10 mouse cellular contexts compared by ENCODE assay signal in the genomic region with DNA sequence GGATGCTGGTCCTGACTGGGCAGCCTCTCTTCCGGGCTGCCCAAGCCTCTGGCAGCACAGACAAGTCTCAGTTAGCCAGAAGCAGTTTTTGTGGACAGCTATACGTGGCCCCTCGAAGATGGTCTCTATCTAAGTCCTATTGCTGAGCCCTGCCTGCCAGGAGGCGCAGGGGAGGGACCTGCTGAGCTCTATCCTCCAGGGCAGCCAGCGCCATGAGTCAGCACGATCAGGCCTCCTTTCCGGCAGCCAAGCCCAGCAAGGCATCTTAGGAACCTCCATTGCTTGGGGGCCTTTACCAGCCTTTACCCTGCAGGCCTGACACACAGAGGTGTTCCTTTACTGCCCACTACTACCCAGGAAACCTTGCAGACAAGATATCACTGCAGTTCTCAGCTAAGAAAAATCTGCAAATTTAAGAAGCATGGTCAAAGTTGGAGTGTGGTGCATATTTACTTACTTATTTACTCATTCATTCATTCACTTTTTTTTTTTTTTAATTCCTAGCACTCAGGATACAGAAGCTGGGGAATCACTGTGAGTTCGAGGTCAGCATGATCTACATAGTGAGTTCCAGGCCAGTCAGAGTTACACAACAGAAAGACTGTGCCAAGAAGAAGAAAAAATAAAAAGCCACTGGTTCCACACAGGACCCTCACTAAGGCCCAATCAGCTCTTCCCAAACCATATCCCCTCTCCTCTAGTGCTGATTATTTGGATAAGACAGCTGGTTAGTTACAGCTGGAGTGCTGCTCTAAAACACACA. TPM values are rescaled to one million over a fixed set of nuclear protein-coding genes. Genes with fewer than 3 reads are reported as not detected.
DNase-seq lines count a peak whose midpoint lies in the region; ATAC-seq and TF ChIP-seq lines count a peak whose summit lies in the region.
"Had no signal": no experiment of that assay in that cellular context is flagged by ENCODE, and none has a peak within 500 bp of the region (broad histone marks: within the 10 kb centered on the region; RNA-seq: fewer than 3 reads in every experiment).

No protein-coding gene starts in this region.

- ATAC-seq in monocyte, adult 5-6 weeks (replicated peaks; ENCODE audit: insufficient number of reproducible peaks, low FRiP score, low TSS enrichment, poor library complexity, severe bottlenecking) = no peak

- H3K9me3 ChIP-seq in MEL (replicated peaks; ENCODE audit: insufficient read depth, low read length) = no peaks in the 10 kb centered on the region
- H3K9me3 ChIP-seq in erythroblast, embryonic 14.5 days (ENCODE audit: control insufficient read depth, low read length) = no peaks in the 10 kb centered on the region
- H3K9me3 ChIP-seq: limb, embryonic 15.5 days had no signal

- H3K9ac ChIP-seq in MEL (ENCODE audit: control insufficient read depth, low read depth, low read length, poor library complexity, severe bottlenecking) = peak overlapping the region; percentile 48
- H3K9ac ChIP-seq: limb, embryonic 15.5 days had no signal

- no peak for TF ChIP-seq RAD21 in MEL (IDR thresholded peaks at IDR 0.05; ENCODE audit: low read depth, low read length)

- 36% methylated on average over 8 of the region's 8 CpGs for WGBS in macrophage (ENCODE audit: missing documents)

- DNase-seq in heart, adult 11 months = peak; percentile 94
- DNase-seq in heart, postnatal 4 days = no peak
- peak; percentile 88 for DNase-seq in MEL (ENCODE audit: low read depth, low spot score)
- DNase-seq in cerebellum, adult 11 months = no peak
- no peak for DNase-seq in lung, adult 18-20 months

- H3K27me3 ChIP-seq in MEL (ENCODE audit: control insufficient read depth in 1 of 2, insufficient read depth in 2 of 2, low read length in 2 of 2) = no peaks in the 10 kb centered on the region
- no peaks in the 10 kb centered on the region for H3K27me3 ChIP-seq in erythroblast, embryonic 14.5 days (ENCODE audit: control insufficient read depth)
- H3K27me3 ChIP-seq: limb, embryonic 15.5 days had no signal

- peaks cover 8 to 47% of the 10 kb centered on the region in 2 experiments; a peak in 3 of 4 replicates for H3K36me3 ChIP-seq in MEL (ENCODE audit: control insufficient read depth in 1 of 2, insufficient read depth in 2 of 2, low read length in 2 of 2)
- peaks cover 99% of the 10 kb centered on the region for H3K36me3 ChIP-seq in erythroblast, embryonic 14.5 days (ENCODE audit: control insufficient read depth)
- peaks cover 38% of the 10 kb centered on the region for H3K36me3 ChIP-seq in macrophage (ENCODE audit: inconsistent target)

- TF ChIP-seq POLR2A in MEL (IDR thresholded peaks at IDR 0.05; ENCODE audit: control insufficient read depth in 1 of 2, insufficient read depth in 1 of 2, low read depth in 1 of 2, low read length in 2 of 2, poor library complexity in 1 of 2) = peak in 1 of 2 experiments; percentile 49; a peak in 1 of 4 replicates

- H3K4me1 ChIP-seq in MEL (ENCODE audit: control insufficient read depth in 1 of 2, insufficient read depth in 2 of 2, low read length in 2 of 2) = peaks cover 9 to 48% of the 10 kb centered on the region in 2 experiments
- H3K4me1 ChIP-seq in erythroblast, embryonic 14.5 days (ENCODE audit: control insufficient read depth) = peaks cover 85% of the 10 kb centered on the region
- H3K4me1 ChIP-seq: limb, embryonic 15.5 days had no signal

- peaks cover 37% of the 10 kb centered on the region for H3K79me2 ChIP-seq in MEL (ENCODE audit: control insufficient read depth, insufficient read depth, low read length, poor library complexity)
- H3K79me2 ChIP-seq in macrophage (ENCODE audit: inconsistent target) = peaks cover 84% of the 10 kb centered on the region

- H3K4me3 ChIP-seq in MEL (ENCODE audit: control insufficient read depth in 1 of 2, insufficient read depth in 1 of 2, low read depth in 2 of 2, low read length in 2 of 2) (peak overlapping the region in 1 of 2 experiments; percentile 16; a peak in 1 of 4 replicates), macrophage (ENCODE audit: inconsistent target) (no peak overlapping the region)
- H3K4me3 ChIP-seq in erythroblast, embryonic 14.5 days (replicated peaks) = peak overlapping the region; percentile 56
- H3K4me3 ChIP-seq: limb, embryonic 15.5 days had no signal

- TF ChIP-seq CTCF in MEL (IDR thresholded peaks at IDR 0.05 in 2 of 3, conservative IDR thresholded peaks at IDR 0.05 in 1 of 3; ENCODE audit: control insufficient read depth in 1 of 3, insufficient read depth in 1 of 3, low read depth in 2 of 3, low read length in 3 of 3, poor library complexity in 1 of 3, severe bottlenecking in 1 of 3) = peak in 1 of 3 experiments; percentile 7; a peak in 1 of 6 replicates

- peak; percentile 20 to 26; a peak in 1 of 4 replicates for TF ChIP-seq EP300 in MEL (IDR thresholded peaks at IDR 0.05; ENCODE audit: low read depth in 1 of 2, low read length in 2 of 2)

- H3K27ac ChIP-seq in MEL (ENCODE audit: control insufficient read depth, low read depth, low read length) (peak overlapping the region; percentile 67), macrophage (peak overlapping the region; percentile 84)
- H3K27ac ChIP-seq: limb, embryonic 15.5 days had no signal

TF ChIP-seq in MEL, 35 proteins besides CTCF, POLR2A, EP300 and RAD21 (continues in another document):
- TF ChIP-seq GABPA (IDR thresholded peaks at IDR 0.05; ENCODE audit: low read depth, low read length) = peak; percentile 49; the same call in 1 of the 2 replicates
- TF ChIP-seq BHLHE40 (IDR thresholded peaks at IDR 0.05; ENCODE audit: borderline replicate concordance, low read depth, low read length) = no peak
- no peak for TF ChIP-seq MEF2A (IDR thresholded peaks at IDR 0.05; ENCODE audit: extremely low read depth, insufficient replicate concordance, low read depth, low read length, poor library complexity, severe bottlenecking)
- no peak for TF ChIP-seq MYB (IDR thresholded peaks at IDR 0.05; ENCODE audit: low read depth, low read length)
- TF ChIP-seq HCFC1 (IDR thresholded peaks at IDR 0.05; ENCODE audit: low read depth, low read length) = no peak
- TF ChIP-seq NELFE (IDR thresholded peaks at IDR 0.05; ENCODE audit: low read depth, low read length) = no peak
- no peak for TF ChIP-seq ZMIZ1 (IDR thresholded peaks at IDR 0.05; ENCODE audit: low read depth, low read length)
- TF ChIP-seq SIN3A (IDR thresholded peaks at IDR 0.05; ENCODE audit: low read length) = no peak
- no peak for TF ChIP-seq MAX (IDR thresholded peaks at IDR 0.05; ENCODE audit: low read length)
- 0 out of 2 replicates have a peak, but pooled peaks have one; percentile 17 for TF ChIP-seq TBP (IDR thresholded peaks at IDR 0.05; ENCODE audit: low read depth, low read length)
- TF ChIP-seq TAL1 (IDR thresholded peaks at IDR 0.05; ENCODE audit: low read length) = peak; percentile 23; the same call in 1 of the 2 replicates
- peak; percentile 1; the same call in 1 of the 2 replicates for TF ChIP-seq SMC3 (IDR thresholded peaks at IDR 0.05; ENCODE audit: low read depth, low read length)
- no peak for TF ChIP-seq ZKSCAN1 (IDR thresholded peaks at IDR 0.05; ENCODE audit: low read depth, low read length)
- TF ChIP-seq MYC (IDR thresholded peaks at IDR 0.05; ENCODE audit: low read depth, low read length) = no peak
- no peak for TF ChIP-seq ELF1 (IDR thresholded peaks at IDR 0.05; ENCODE audit: low read depth, low read length)
- TF ChIP-seq POLR2AphosphoS5 (IDR thresholded peaks at IDR 0.05; ENCODE audit: borderline replicate concordance, low read depth, low read length) = no peak
- no peak for TF ChIP-seq CHD2 (IDR thresholded peaks at IDR 0.05; ENCODE audit: low read length)
- TF ChIP-seq ZNF384 (IDR thresholded peaks at IDR 0.05; ENCODE audit: low read depth, low read length) = peak; percentile 44
- TF ChIP-seq ETS1 (IDR thresholded peaks at IDR 0.05; ENCODE audit: low read depth, low read length) = peak; percentile 32; the same call in 1 of the 2 replicates
- no peak for TF ChIP-seq MAZ (IDR thresholded peaks at IDR 0.05; ENCODE audit: low read depth, low read length)
- TF ChIP-seq TCF12 (IDR thresholded peaks at IDR 0.05; ENCODE audit: low read depth, low read length) = no peak

RNA-seq across cellular contexts. Expression of gene Stx2, which starts 7.5 kb away (rescaled TPM):
- total RNA-seq in heart, postnatal 4 days (2021) = 10 to 100 TPM; 20.4 to 21.6 TPM
- 69.0 and 84.8 TPM in 2 replicates for total RNA-seq in MEL (2012; rRNA removed)
- polyA plus RNA-seq in MEL (2012; ENCODE audit: insufficient read depth in 1 of 2, insufficient read length in 2 of 2, low read depth in 1 of 2, low replicate concordance in 2 of 2, missing spikeins in 1 of 2) (10 to 100 TPM in 1 of 2 experiments, not detected in 1; 97.1 TPM), macrophage (2018) (27.3 to 62.9 TPM (median 37.2 TPM) in 3 replicates)
- 12.8 and 18.3 TPM in 2 replicates for polyA plus RNA-seq in erythroblast, embryonic 14.5 days (2012)
- 100 to 1,000 TPM in 14 of 26 experiments, 10 to 100 TPM in 12; 11.6 to 284 (median 101) TPM for total RNA-seq in macrophage (2018; cell fraction: chromatin; rRNA removed)
- 10 to 100 TPM; 25.0 to 73.9 (median 47.2) TPM for total RNA-seq in macrophage (2018; cell fraction: cytosol; rRNA removed)
- total RNA-seq in macrophage (2018; cell fraction: nucleus; rRNA removed) = 100 to 1,000 TPM in 4 of 26 experiments, 10 to 100 TPM in 22; 19.4 to 149 (median 75.9) TPM
- 19.9 to 45.5 TPM (median 22.5 TPM) in 3 replicates for total RNA-seq in monocyte, adult 5-6 weeks (2017)

RNA-seq across cellular contexts. Expression of gene Ran, which starts 19.0 kb away (rescaled TPM):
- total RNA-seq in heart, postnatal 4 days (2021) = 100 to 1,000 TPM; 192 to 200 TPM
- 950 and 1,019 TPM in 2 replicates for total RNA-seq in MEL (2012; rRNA removed)
- polyA plus RNA-seq in MEL (2012; ENCODE audit: insufficient read depth in 1 of 2, insufficient read length in 2 of 2, low read depth in 1 of 2, low replicate concordance in 2 of 2, missing spikeins in 1 of 2) (1,000 to 10,000 TPM in 1 of 2 experiments, 10 to 100 TPM in 1; 91.6 to 2,479 TPM), macrophage (2018) (57.8 to 345 TPM (median 123 TPM) in 3 replicates)
- polyA plus RNA-seq in erythroblast, embryonic 14.5 days (2012) = 624 and 816 TPM in 2 replicates
- total RNA-seq in macrophage (2018; cell fraction: chromatin; rRNA removed) = 100 to 1,000 TPM in 1 of 26 experiments, 10 to 100 TPM in 23, 1 to 10 TPM in 2; 6.6 to 236 (median 19.2) TPM
- total RNA-seq in macrophage (2018; cell fraction: cytosol; rRNA removed) = 100 to 1,000 TPM in 10 of 26 experiments, 10 to 100 TPM in 16; 70.3 to 139 (median 95.6) TPM
- 10 to 100 TPM; 19.2 to 73.2 (median 35.2) TPM for total RNA-seq in macrophage (2018; cell fraction: nucleus; rRNA removed)
- total RNA-seq in monocyte, adult 5-6 weeks (2017) = 96.8 to 160 TPM (median 133 TPM) in 3 replicates

RNA-seq across cellular contexts. Expression of gene Rimbp2, which starts 47.6 kb away (rescaled TPM):
- under 1 TPM; 0.05 to 0.25 TPM for total RNA-seq in heart, postnatal 4 days (2021)
- total RNA-seq in MEL (2012; rRNA removed) = not detected in 2 replicates
- polyA plus RNA-seq in MEL (2012; ENCODE audit: insufficient read depth in 1 of 2, insufficient read length in 2 of 2, low read depth in 1 of 2, low replicate concordance in 2 of 2, missing spikeins in 1 of 2) = not detected
- polyA plus RNA-seq in erythroblast, embryonic 14.5 days (2012) = not detected in 2 replicates
- not detected for total RNA-seq in macrophage (2018; cell fraction: chromatin; rRNA removed)
- not detected for total RNA-seq in macrophage (2018; cell fraction: cytosol; rRNA removed)
- total RNA-seq in macrophage (2018; cell fraction: nucleus; rRNA removed) = not detected
- not detected in 3 replicates for polyA plus RNA-seq in macrophage (2018)
- total RNA-seq in monocyte, adult 5-6 weeks (2017) = not detected in 3 replicates
- polyA plus RNA-seq: spleen, adult 2 months had no signal

Comparison
In these comparisons a context has a peak if more than half of its experiments do, and no peak if none do; other contexts are left out.
1. DNase-seq: peak in heart, adult 11 months (single experiment) and MEL (single experiment); none in heart, postnatal 4 days (single experiment), cerebellum, adult 11 months (single experiment) and lung, adult 18-20 months (0 of 2).